7 mouse cellular contexts compared by ENCODE assay signal in the genomic region with DNA sequence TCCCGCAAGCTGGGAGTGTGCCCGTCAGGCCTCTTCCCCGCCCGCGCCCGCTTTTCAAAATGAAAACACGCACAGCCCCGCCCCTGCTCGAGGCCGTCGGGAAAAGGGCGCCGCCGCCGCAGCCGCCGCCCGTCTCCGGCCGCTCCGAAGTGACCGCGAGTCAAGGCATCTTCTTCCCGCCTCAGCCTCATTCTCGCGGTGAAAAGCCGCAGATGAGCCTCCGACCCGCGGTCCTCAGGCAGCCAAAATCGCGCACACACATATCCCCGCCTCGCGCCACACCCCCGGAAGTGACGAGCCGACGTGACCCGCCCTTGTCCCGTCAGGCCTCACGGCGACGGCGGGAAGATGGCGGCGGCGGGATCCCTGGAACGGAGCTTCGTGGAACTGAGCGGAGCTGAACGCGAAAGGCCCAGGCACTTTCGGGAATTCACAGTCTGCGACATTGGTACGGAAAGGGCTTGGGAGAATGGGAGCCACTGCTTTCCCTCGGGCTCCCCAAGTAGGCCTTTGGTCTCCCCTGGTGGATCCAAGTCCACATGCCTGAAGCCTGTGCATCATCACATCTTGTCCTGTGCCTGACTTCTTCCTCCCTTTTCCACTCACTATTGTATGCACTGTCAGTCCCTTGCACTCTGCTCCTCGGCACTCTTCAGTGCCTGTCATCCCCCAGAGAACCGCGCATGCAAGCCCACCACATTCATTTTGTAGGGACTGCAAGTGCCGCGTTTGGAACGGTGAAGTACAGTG. TPM values are rescaled to one million over a fixed set of nuclear protein-coding genes. Genes with fewer than 3 reads are reported as not detected.
A peak's percentile ranks its signal among the peaks of the same experiment; 100 is the strongest.
DNase-seq lines count a peak whose midpoint lies in the region; ATAC-seq and TF ChIP-seq lines count a peak whose summit lies in the region.

No protein-coding gene starts in this region.

- WGBS in embryonic facial prominence, embryonic 10.5 days: under 1% methylated on average over 63 of the region's 63 CpGs
- under 1% methylated on average over 63 of the region's 63 CpGs for WGBS in intestine, postnatal 0 days
- WGBS in midbrain, embryonic 12.5 days: under 1% methylated on average over 63 of the region's 63 CpGs
- WGBS in small intestine, adult 2 months: under 1% methylated on average over 63 of the region's 63 CpGs

- H3K4me3 ChIP-seq in embryonic facial prominence, embryonic 10.5 days: peak overlapping the region; percentile 96
- peak overlapping the region; percentile 88 for H3K4me3 ChIP-seq in intestine, postnatal 0 days (ENCODE audit: low read depth, low read length)
- peak overlapping the region; percentile 91 for H3K4me3 ChIP-seq in midbrain, embryonic 12.5 days
- H3K4me3 ChIP-seq in small intestine, adult 2 months (ENCODE audit: low read depth, low read length): peak overlapping the region; percentile 93

- H3K27me3 ChIP-seq in embryonic facial prominence, embryonic 10.5 days (replicated peaks; ENCODE audit: low read depth, poor library complexity, severe bottlenecking): no peaks in the 10 kb centered on the region
- H3K27me3 ChIP-seq in intestine, postnatal 0 days (replicated peaks; ENCODE audit: control insufficient read depth, insufficient read depth, low read length): no peaks in the 10 kb centered on the region
- H3K27me3 ChIP-seq in midbrain, embryonic 12.5 days: no peaks in the 10 kb centered on the region
- no peaks in the 10 kb centered on the region for H3K27me3 ChIP-seq in small intestine, adult 2 months (ENCODE audit: control insufficient read depth, insufficient read depth, low read length)

- H3K4me2 ChIP-seq in intestine, postnatal 0 days (replicated peaks; ENCODE audit: low read depth): peak overlapping the region; percentile 94
- H3K4me2 ChIP-seq in midbrain, embryonic 12.5 days (replicated peaks): peak overlapping the region; percentile 90

- peak overlapping the region; percentile 71 for H3K9ac ChIP-seq in intestine, postnatal 0 days (ENCODE audit: low read depth, low read length)
- H3K9ac ChIP-seq in midbrain, embryonic 12.5 days (replicated peaks): peak overlapping the region; percentile 79

- peak; percentile 97 for DNase-seq in adrenal gland, postnatal 10 days
- peak; percentile 97 for DNase-seq in embryonic facial prominence, embryonic 10.5 days (ENCODE audit: low spot score)
- DNase-seq in gonadal fat pad, adult 2 months (ENCODE audit: low read depth): peak; percentile 19
- DNase-seq in left cerebral cortex, postnatal 4 days: peak; percentile 94

- peak overlapping the region; percentile 93 for H3K27ac ChIP-seq in embryonic facial prominence, embryonic 10.5 days (replicated peaks)
- H3K27ac ChIP-seq in intestine, postnatal 0 days (ENCODE audit: low read depth, low read length): peak overlapping the region; percentile 90
- peak overlapping the region; percentile 94 for H3K27ac ChIP-seq in midbrain, embryonic 12.5 days (replicated peaks)
- H3K27ac ChIP-seq in small intestine, adult 2 months (ENCODE audit: insufficient read depth, low read depth, low read length): peak overlapping the region; percentile 97

- H3K4me1 ChIP-seq in embryonic facial prominence, embryonic 10.5 days: peaks cover 15% of the 10 kb centered on the region
- H3K4me1 ChIP-seq in intestine, postnatal 0 days (replicated peaks; ENCODE audit: control insufficient read depth, insufficient read depth, low read length): peaks cover 5% of the 10 kb centered on the region; the same call in 1 of the 2 replicates
- peaks cover 14% of the 10 kb centered on the region for H3K4me1 ChIP-seq in midbrain, embryonic 12.5 days
- no peaks in the 10 kb centered on the region; the same call in 1 of the 2 replicates for H3K4me1 ChIP-seq in small intestine, adult 2 months (ENCODE audit: control insufficient read depth, insufficient read depth, insufficient read length, low read length)

- peak; percentile 97 for ATAC-seq in intestine, postnatal 0 days
- peak; percentile 97 for ATAC-seq in midbrain, embryonic 12.5 days (ENCODE audit: low FRiP score, low read depth)

- TF ChIP-seq POLR2A in small intestine, adult 2 months (IDR thresholded peaks at IDR 0.05; ENCODE audit: low read depth, low read length): peak; percentile 79

- intact Hi-C loops in left cerebral cortex, postnatal 4 days (cut with DNase I): loop anchor here (5.0 kb wide), 1 partner anchor 202 kb away; no protein-coding TSS in a partner anchor

- H3K9me3 ChIP-seq in embryonic facial prominence, embryonic 10.5 days: no peaks in the 10 kb centered on the region
- no peaks in the 10 kb centered on the region for H3K9me3 ChIP-seq in intestine, postnatal 0 days (ENCODE audit: control insufficient read depth)
- no peaks in the 10 kb centered on the region for H3K9me3 ChIP-seq in midbrain, embryonic 12.5 days

- peak; percentile 29 for TF ChIP-seq CTCF in intestine, postnatal 0 days (IDR thresholded peaks at IDR 0.05; ENCODE audit: low read depth)
- no peak for TF ChIP-seq CTCF in small intestine, adult 2 months (IDR thresholded peaks at IDR 0.05; ENCODE audit: extremely low read depth, insufficient read length, insufficient replicate concordance, low read depth, low read length)

- H3K36me3 ChIP-seq in embryonic facial prominence, embryonic 10.5 days (replicated peaks): peaks cover 38% of the 10 kb centered on the region
- H3K36me3 ChIP-seq in intestine, postnatal 0 days (ENCODE audit: control insufficient read depth, insufficient read depth): peaks cover under 1% of the 10 kb centered on the region; the same call in 1 of the 2 replicates
- peaks cover 7% of the 10 kb centered on the region for H3K36me3 ChIP-seq in midbrain, embryonic 12.5 days
- H3K36me3 ChIP-seq in small intestine, adult 2 months (ENCODE audit: control insufficient read depth, insufficient read depth, low read length): peaks cover 8% of the 10 kb centered on the region

RNA-seq across cellular contexts. Expression of gene Nup160, which starts 2.2 kb away (rescaled TPM):
- 10 to 100 TPM; 17.7 to 25.7 TPM for total RNA-seq in adrenal gland, postnatal 10 days (2021)
- polyA plus RNA-seq in embryonic facial prominence, embryonic 10.5 days (2016; fragmentation: Nextera tagmentation; extraction: Ambion mirVana): 71.3 and 73.0 TPM in 2 replicates
- 6.8 and 8.1 TPM in 2 replicates for polyA plus RNA-seq in gonadal fat pad, adult 2 months (2012; rRNA removed)
- polyA plus RNA-seq in intestine, postnatal 0 days (2015; fragmentation: Nextera tagmentation; extraction: Ambion mirVana): 8.9 and 9.7 TPM in 2 replicates
- total RNA-seq in left cerebral cortex, postnatal 4 days (2021): 10 to 100 TPM; 26.6 to 29.0 TPM
- 47.8 and 50.1 TPM in 2 replicates for polyA plus RNA-seq in midbrain, embryonic 12.5 days (2016; fragmentation: Nextera tagmentation; extraction: Ambion mirVana)
- polyA plus RNA-seq in small intestine, adult 2 months (2012; rRNA removed): 1.8 and 3.5 TPM in 2 replicates

Comparison
In these comparisons a context has a peak if more than half of its experiments do, and no peak if none do; other contexts are left out.
1. Peak in every context shown above with its lines: DNase-seq, ATAC-seq, H3K4me3 ChIP-seq and H3K27ac ChIP-seq.
2. DNase-seq: peak in every context shown above with its lines; median percentile 97 in adrenal gland, postnatal 10 days; 97 in embryonic facial prominence, embryonic 10.5 days; 94 in left cerebral cortex, postnatal 4 days; 19 in gonadal fat pad, adult 2 months.